Mouse (Mus musculus) frontal cortex, adult (tissue): Measurements from ENCODE around the gene Vps13d.

Experiments
- ATAC-seq: cut with Nextera tagmentation; 2 replicates; pipeline ENCODE4 v1.9.2; 2017; ENCODE audit warnings: mild to moderate bottlenecking, moderate library complexity, mixed read lengths; ENCODE audit not compliant: low TSS enrichment

The Vps13d gene

DNA sequence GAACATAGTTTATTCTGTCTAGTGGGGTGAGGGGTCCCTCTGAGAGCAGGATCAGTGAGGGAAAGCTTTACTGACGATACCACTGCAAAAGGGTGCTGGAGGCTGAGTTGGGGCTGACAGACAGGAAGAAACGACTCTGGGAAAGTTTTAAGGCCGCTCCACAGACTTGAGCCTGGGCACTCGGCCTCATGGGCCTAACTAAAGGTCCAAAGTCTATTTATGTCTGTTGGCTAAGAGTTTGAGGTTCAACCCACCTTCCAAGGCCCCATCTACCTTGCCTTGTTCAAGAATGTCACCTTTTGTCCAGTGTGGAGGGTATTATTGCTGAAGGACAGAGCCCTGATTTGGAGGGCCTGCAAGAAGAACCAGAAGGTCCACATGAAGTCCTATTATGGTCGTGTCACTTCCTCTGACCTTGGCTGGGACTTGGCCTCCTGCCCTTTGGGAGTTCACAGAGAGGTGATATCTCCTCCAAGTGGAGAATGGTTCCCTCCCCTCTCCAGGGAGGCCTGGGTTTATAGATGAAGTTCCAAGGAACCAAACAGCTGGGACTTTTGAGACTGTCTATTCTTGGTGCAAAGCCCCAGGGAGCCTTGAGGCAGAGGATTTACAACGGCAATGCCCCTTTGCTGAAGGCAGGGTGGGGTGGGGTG is 246.9 kb downstream of the Vps13d start:
- ATAC-seq = no peak

GRCm38 (mm10) chr4:144943273-144943672 is 251.5 kb downstream of the Vps13d start:
- no peak for ATAC-seq

DNA sequence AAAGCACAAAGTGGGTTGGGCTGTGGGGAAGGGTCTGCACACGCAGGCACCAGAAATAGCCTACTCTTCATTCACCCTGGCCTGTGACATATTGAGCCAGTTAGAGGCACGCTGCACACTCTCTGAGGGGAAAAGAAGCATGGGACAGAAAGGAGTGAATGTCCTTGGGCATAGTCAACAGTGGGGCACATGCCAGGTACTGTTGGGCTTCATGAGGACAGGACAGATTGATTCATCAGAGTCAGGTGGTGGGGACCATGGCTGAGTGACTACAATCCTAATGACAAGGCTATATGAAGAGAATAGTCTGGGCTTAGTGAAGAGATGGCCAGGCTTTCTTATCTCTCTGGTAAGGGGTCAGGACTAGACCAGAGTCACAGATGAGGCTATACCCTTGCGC is 252.4 kb downstream of the Vps13d start:
- no peak for ATAC-seq

- no peak for ATAC-seq
These were observed 253.9 kb downstream of the Vps13d start for GRCm38 (mm10) chr4:144940796-144941462.

DNA sequence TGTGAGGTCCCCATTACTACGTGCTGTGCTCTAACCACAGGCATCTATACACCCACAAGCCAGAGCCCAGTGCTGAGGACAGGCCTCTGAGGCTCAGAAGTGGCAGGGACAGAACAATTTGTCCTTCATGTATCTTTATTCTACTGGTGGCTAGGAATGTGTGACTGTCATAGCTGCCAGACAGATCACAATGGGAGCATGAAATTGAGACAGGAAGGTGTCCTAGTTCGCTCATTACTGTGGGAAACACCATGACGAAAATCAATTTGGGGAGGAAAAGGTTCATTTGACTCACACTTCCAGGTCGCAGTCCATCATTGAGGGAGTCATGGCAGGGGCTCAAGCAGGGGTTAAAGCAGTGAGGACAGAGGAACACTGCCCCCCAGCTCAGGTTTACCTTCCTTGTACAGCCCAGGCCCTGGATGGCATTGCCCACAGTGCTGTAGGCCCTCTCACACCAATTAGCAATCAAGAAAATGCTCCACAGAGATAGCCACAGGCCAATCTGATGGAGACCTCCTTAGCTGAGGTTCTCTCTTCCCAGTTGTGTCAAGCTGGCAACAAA is 254.9 kb downstream of the Vps13d start:
- no peak for ATAC-seq

GRCm38 (mm10) chr4:144936563-144937154 is 258.1 kb downstream of the Vps13d start:
- ATAC-seq = no peak

DNA sequence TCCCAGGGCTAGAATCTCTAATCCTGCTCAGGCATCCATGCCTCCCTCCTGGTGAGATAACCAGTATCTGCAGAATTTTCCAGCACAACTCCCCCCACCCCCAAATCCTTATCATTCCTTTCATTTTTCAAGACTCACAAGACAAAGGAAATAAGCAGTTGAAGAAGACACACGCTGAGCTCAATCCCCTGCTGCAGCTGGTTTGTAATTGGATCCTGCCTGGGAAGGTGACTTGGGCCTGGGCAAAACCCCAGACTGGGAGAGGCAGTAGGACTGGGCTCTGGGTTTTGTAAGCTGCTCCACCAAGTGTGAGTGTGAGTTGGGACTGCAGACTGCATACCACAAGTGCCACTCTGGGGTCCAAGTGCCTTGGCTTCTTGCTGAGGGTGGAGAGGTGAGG is 260.3 kb downstream of the Vps13d start:
- no peak for ATAC-seq

DNA sequence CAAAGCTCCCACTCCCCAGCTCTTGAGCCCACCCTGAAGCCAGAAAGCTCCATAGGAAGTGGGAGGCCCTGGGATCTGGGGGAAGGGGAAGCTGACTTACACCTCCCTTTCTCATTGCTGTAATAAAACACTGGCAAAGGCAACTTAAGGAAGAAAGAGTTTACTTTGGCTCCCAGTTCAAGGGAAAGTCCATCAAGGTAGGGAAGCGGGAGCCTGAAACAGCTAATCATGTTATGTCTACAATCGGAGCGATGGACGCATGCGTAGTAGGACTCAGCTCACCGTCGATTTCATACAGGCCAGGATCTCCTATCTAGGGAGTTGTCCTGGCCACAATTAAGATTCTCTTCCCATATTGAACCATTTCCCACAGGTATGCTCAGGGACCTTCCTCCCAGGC is 263.6 kb downstream of the Vps13d start:
- no peak for ATAC-seq

DNA sequence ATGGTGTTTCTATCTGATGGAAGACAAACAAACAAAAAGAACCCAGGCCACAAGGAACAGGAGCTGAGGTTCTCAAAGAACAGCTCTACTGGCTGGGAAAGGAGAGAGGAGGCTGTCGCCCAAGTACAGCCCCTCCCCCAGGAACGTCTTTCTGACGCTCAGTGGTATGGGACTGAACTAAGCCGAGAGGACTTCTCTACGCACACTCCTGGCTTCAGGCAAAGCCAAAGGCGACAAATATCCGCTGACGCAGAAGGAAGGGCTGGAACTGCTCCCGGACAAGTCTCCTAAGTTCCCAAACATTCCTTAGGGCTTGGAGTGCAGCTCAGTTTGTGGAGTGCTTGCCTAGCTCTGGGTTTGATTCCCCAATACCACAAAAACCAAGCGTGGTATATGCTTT is 264.4 kb downstream of the Vps13d start:
- ATAC-seq = peak; percentile 57

GRCm38 (mm10) chr4:144929811-144930221 is 265.0 kb downstream of the Vps13d start:
- ATAC-seq = peak; percentile 81

- no peak for ATAC-seq
These were observed 265.9 kb downstream of the Vps13d start for GRCm38 (mm10) chr4:144928693-144929436.
